In genomic region chr10:70109974-70110373, GRCm38 (mm10) we compare ENCODE assay signal across 9 mouse cellular contexts. TPM values are rescaled to one million over a fixed set of nuclear protein-coding genes. Genes with fewer than 3 reads are reported as not detected.
DNase-seq lines count a peak whose midpoint lies in the region; ATAC-seq lines count a peak whose summit lies in the region.
"Had no signal": no experiment of that assay in that cellular context is flagged by ENCODE, and none has a peak within 500 bp of the region (broad histone marks: within the 10 kb centered on the region; RNA-seq: fewer than 3 reads in every experiment).

No protein-coding gene starts in this region.

- no peak overlapping the region for H3K27ac ChIP-seq in heart, embryonic 14.5 days (replicated peaks in 1 of 2; ENCODE audit: control insufficient read depth in 1 of 2, insufficient read depth in 1 of 2, low read depth in 2 of 2, low read length in 2 of 2)
- H3K27ac ChIP-seq in limb, embryonic 12.5 days: peak overlapping the region; percentile 23; the same call in 1 of the 2 replicates
- no peak overlapping the region for H3K27ac ChIP-seq in neural tube, embryonic 15.5 days (replicated peaks)
- H3K27ac ChIP-seq: hindbrain, embryonic 12.5 days had no signal

- H3K36me3 ChIP-seq in heart, embryonic 14.5 days (ENCODE audit: control insufficient read depth, insufficient read depth, low read length): peaks cover 10% of the 10 kb centered on the region
- H3K36me3 ChIP-seq in limb, embryonic 12.5 days: peaks cover 24% of the 10 kb centered on the region; the same call in 1 of the 2 replicates
- H3K36me3 ChIP-seq in neural tube, embryonic 15.5 days: no peaks in the 10 kb centered on the region; the same call in 1 of the 2 replicates

- H3K4me3 ChIP-seq in heart, embryonic 14.5 days (ENCODE audit: control insufficient read depth in 1 of 2, insufficient read depth in 1 of 2, low read depth in 1 of 2, low read length in 2 of 2): no peak overlapping the region
- H3K4me3 ChIP-seq in limb, embryonic 12.5 days (replicated peaks): no peak overlapping the region
- H3K4me3 ChIP-seq in neural tube, embryonic 15.5 days (replicated peaks): no peak overlapping the region
- H3K4me3 ChIP-seq: hindbrain, embryonic 12.5 days had no signal

- WGBS in heart, embryonic 14.5 days: 61% methylated on average over 5 of the region's 5 CpGs
- WGBS in limb, embryonic 12.5 days: 59% methylated on average over 5 of the region's 5 CpGs
- WGBS in neural tube, embryonic 15.5 days: 72% methylated on average over 5 of the region's 5 CpGs

- H3K4me2 ChIP-seq in heart, embryonic 14.5 days (ENCODE audit: low read length): no peak overlapping the region
- no peak overlapping the region for H3K4me2 ChIP-seq in limb, embryonic 12.5 days
- H3K4me2 ChIP-seq in neural tube, embryonic 15.5 days: no peak overlapping the region
- H3K4me2 ChIP-seq: hindbrain, embryonic 12.5 days had no signal

- DNase-seq in heart, postnatal 25 days (ENCODE audit: low spot score): no peak
- DNase-seq in thymus, postnatal 4 days: peak; percentile 56
- no peak for DNase-seq in thymus, postnatal 36 days
- DNase-seq in layer of hippocampus, postnatal 10 days (ENCODE audit: low spot score in 2 of 2): no peak
- no peak for DNase-seq in layer of hippocampus, adult 9-11 months

- ATAC-seq in heart, embryonic 14.5 days (ENCODE audit: insufficient number of reproducible peaks, insufficient read depth, low FRiP score, low read depth): 0 out of 2 replicates have a peak, but pooled peaks have one; percentile 64
- ATAC-seq in limb, embryonic 12.5 days (ENCODE audit: insufficient number of reproducible peaks, insufficient read depth, low FRiP score, low TSS enrichment, low read depth): no peak
- no peak for ATAC-seq in neural tube, embryonic 15.5 days (ENCODE audit: low FRiP score)

- H3K9ac ChIP-seq in heart, embryonic 14.5 days (ENCODE audit: low read length): no peak overlapping the region
- no peak overlapping the region for H3K9ac ChIP-seq in limb, embryonic 12.5 days (replicated peaks)
- no peak overlapping the region for H3K9ac ChIP-seq in neural tube, embryonic 15.5 days (replicated peaks)
- H3K9ac ChIP-seq: hindbrain, embryonic 12.5 days had no signal

- no peaks in the 10 kb centered on the region for H3K27me3 ChIP-seq in heart, embryonic 14.5 days (ENCODE audit: control insufficient read depth, insufficient read depth, low read length)
- no peaks in the 10 kb centered on the region for H3K27me3 ChIP-seq in limb, embryonic 12.5 days
- no peaks in the 10 kb centered on the region for H3K27me3 ChIP-seq in neural tube, embryonic 15.5 days (replicated peaks)
- H3K27me3 ChIP-seq: hindbrain, embryonic 12.5 days had no signal

- intact Hi-C loops in heart, postnatal 25 days (cut with DNase I): no loop called here

- no peaks in the 10 kb centered on the region for H3K9me3 ChIP-seq in heart, embryonic 14.5 days (ENCODE audit: control insufficient read depth, low read length)
- 0 out of 2 replicates have a peak, but pooled peaks cover 2% of the 10 kb centered on the region for H3K9me3 ChIP-seq in limb, embryonic 12.5 days
- no peaks in the 10 kb centered on the region for H3K9me3 ChIP-seq in neural tube, embryonic 15.5 days (replicated peaks)
- H3K9me3 ChIP-seq: hindbrain, embryonic 12.5 days had no signal

- peaks cover 33 to 79% of the 10 kb centered on the region in 2 experiments for H3K4me1 ChIP-seq in heart, embryonic 14.5 days (ENCODE audit: control insufficient read depth in 2 of 2, insufficient read depth in 2 of 2, low read length in 2 of 2)
- H3K4me1 ChIP-seq in limb, embryonic 12.5 days (replicated peaks): peaks cover 34% of the 10 kb centered on the region
- H3K4me1 ChIP-seq in neural tube, embryonic 15.5 days: peaks cover 22% of the 10 kb centered on the region

RNA-seq across cellular contexts. Expression of gene Ccdc6, which starts 13.1 kb away (rescaled TPM):
- polyA plus RNA-seq in heart, embryonic 14.5 days (2014; fragmentation: Nextera tagmentation; extraction: Ambion mirVana): 22.9 and 24.8 TPM in 2 replicates
- total RNA-seq in heart, postnatal 25 days (2021): 10 to 100 TPM; 26.6 to 26.8 TPM
- polyA plus RNA-seq in limb, embryonic 12.5 days (2016; fragmentation: Nextera tagmentation; extraction: Ambion mirVana): 14.3 and 15.5 TPM in 2 replicates
- 10 to 100 TPM; 68.3 to 73.0 TPM for total RNA-seq in layer of hippocampus, postnatal 10 days (2021)
- polyA plus RNA-seq in neural tube, embryonic 15.5 days (2015; fragmentation: Nextera tagmentation; extraction: Ambion mirVana): 22.3 and 22.7 TPM in 2 replicates
